Mouse (Mus musculus) G1E (cell line): Measurements from ENCODE around the gene Mmp15.

ENCODE experiments used
- CTCF ChIP-seq: IDR thresholded peaks from 2 replicates; pipeline ENCODE4 v1.5.1; 2012; ENCODE audit warnings: low read depth, low read length, inconsistent platforms, mixed read lengths
- GATA1 ChIP-seq: IDR thresholded peaks from 2 replicates; pipeline ENCODE4 v1.6.1; 2012; ENCODE audit warnings: borderline replicate concordance, low read length, inconsistent platforms, mixed read lengths
- TAL1 ChIP-seq: conservative IDR thresholded peaks from 2 replicates; pipeline ENCODE4 v1.6.1; 2012; ENCODE audit warnings: low read depth, low read length, inconsistent platforms, mixed read lengths

- TF ChIP-seq CTCF, result no peak
- TF ChIP-seq GATA1, result no peak
- no peak for TF ChIP-seq TAL1
Measured at GRCm38 (mm10) chr8:95384501-95384900, 32.4 kb downstream of the Mmp15 start.
